Mouse (Mus musculus): ENCODE measurements around the gene Il10ra. TPM values are rescaled to one million over a fixed set of nuclear protein-coding genes. Genes with fewer than 3 reads are reported as not detected.

Gene Il10ra
- total RNA-seq, 1 experiment from 2014 or later = 1.9 TPM

DNA sequence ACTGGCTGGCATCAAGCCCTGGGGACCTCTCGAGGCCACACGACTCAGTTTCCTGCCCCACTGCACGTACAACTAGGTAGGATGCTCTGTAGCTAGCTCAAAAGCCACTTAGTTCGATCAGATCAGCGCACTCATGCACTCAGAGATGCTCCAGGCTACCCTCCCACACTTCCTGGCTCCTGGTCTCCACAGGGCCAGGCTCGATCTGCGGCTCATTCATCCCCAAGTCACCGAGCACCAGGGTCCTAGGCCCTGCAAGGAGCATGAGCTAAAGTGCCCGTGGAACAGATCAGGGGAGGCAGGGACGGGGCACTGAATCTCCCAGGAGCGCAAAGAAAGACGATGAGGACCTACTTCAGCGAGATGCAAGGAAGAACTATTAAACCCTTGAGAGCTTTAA, 9.9 kb downstream of the Il10ra start:
- no peak for DNase-seq

- DNase-seq = no peak
Measured at GRCm38 (mm10) chr9:45255967-45256366, 13.0 kb downstream of the Il10ra start.

- no peak for DNase-seq
Measured at GRCm38 (mm10) chr9:45255431-45255830, 13.5 kb downstream of the Il10ra start.

DNA sequence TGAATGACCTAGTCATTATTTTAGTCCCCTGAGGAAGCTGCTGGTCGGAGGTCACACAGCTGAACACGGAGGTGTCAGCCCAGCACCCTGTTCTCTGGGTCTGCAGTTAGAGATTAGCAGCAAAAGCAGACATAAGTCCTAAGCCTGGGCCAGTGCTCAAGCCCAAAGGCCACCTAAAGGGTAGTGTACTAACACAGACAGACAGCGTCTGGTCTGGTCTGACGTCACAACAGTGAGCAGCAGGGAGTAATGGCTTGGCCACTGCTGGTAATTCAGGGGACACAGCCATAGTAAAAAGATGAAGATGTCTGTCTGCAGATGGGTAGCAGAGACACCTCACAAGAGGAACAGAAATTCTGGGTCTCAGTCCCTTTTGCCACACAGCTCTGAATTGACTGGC, 14.3 kb downstream of the Il10ra start:
- DNase-seq = no peak

DNA sequence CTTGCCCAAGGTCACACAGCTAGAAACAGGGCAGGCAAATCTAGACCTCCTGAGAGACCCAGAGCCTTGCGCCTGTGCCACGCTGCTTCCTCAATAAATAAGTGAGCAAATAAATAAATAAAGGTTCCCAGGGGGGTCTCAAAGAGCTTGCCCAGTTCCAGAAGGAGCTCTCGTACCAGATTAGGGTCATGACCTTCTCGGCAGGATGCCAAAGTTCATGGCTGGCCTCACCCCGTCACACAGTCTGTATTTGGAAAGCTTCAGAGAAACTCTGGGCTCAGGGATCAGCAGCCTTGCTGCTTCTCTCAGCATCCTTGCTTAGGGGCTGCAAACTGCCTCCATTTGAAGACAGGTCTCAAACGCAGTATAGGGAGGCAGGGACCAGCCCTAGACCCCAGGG, 14.9 kb downstream of the Il10ra start:
- DNase-seq = no peak

DNA sequence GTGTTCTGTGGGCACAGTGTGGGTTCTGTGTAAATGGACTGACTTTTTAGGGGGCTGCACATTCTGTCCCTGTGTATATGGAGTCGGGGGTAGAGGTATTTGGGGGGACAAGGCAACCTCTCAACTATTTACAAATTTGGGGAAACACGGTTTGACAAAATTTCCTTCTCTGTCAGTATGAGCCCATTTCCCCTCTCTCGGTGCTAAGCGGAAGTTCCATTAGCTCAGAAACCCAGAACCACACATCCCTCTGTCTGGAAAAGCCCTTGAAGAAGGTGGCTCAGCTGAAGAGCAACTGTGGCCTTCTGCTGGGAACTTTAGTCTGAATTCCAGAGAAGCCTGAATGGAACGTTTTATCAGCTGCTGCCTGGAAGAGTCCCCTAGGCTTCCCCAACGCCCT, 16.6 kb downstream of the Il10ra start:
- no peak for DNase-seq

DNA sequence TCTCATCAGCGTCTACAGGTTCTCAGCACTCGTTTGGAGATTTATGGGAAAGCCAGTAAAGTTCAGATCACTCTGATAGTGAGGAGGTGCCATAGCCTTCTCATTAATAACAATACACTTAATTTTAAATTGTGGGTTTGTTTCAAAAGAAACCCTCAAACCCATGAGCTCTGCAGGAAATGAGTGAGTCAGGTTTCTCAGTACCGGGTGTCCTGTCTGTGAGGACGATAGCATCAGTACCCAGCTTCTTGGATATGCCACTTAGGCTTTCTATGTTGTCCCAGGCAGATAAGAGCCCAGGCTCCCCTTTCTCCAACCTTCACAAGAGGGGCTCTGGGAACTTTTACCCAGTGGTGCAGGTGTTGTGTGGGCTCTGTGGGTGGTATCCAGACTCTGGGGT, 17.0 kb downstream of the Il10ra start:
- DNase-seq = no peak

- DNase-seq = no peak
Measured at GRCm38 (mm10) chr9:45251281-45251680, 17.7 kb downstream of the Il10ra start.

GRCm38 (mm10) chr9:45250306-45250705, 18.6 kb downstream of the Il10ra start:
- DNase-seq = no peak

DNA sequence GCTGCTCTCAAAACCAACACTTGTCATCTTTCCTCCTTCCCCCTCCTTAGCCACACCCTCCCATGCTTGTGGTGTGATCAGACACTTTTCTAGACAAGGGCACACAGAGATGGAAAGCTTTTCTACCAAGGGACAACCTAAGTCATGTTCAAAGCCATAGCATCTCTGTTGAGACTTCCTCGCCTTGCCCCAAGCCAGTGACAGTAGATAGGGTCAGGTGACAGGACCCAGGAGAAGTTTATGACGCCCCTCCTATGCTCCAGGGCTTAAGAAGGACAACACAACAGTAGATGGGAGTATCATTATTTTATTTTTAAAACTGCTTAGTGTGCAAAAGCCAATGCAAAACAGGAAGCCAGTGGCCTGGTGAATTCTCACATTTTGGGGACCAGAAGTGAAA, 21.4 kb downstream of the Il10ra start:
- DNase-seq = no peak

- DNase-seq = no peak
Measured at GRCm38 (mm10) chr9:45246060-45246459, 22.9 kb downstream of the Il10ra start.

- DNase-seq = no peak
Measured at GRCm38 (mm10) chr9:45245432-45245831, 23.5 kb downstream of the Il10ra start.

DNA sequence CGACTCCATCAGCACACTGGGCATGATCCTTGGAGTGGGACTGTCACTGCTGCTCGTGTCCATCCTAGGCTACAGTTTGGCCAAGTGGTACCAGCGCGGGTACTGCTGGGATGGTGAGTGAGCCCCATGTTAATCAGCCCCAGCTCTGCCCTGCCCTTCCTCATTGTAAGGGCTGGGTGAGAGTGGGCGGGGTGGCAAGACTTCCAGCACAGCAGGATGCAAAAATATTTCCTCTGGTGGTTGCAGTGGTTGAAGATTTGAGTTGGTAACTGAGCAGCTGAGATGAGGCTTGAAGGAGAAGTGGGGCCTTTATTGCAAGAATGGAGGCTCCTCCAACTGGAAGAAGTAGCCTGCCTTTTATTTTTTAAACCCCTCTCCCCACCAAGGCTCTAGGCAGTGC, 27.6 kb downstream of the Il10ra start:
- DNase-seq = no peak

DNA sequence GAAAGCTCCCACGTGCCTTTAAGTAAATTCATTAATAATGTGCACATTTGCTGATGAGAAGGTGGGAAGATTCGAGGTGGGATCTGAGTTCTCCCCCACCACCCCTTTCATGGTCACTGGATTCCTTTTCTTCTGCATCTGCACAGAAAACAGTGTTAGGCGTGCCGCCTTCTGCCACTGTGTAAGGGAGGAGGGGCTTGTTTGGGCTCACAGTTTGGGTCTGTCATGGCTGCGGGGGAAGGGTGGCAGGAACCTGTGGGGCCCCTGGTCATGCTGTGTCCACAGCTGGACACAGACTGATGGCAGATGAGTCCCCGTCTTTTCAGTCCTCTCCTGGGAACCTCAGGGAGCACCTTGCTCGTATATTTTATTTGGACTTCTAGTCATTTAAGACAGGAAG, 32.2 kb downstream of the Il10ra start:
- no peak for DNase-seq

DNA sequence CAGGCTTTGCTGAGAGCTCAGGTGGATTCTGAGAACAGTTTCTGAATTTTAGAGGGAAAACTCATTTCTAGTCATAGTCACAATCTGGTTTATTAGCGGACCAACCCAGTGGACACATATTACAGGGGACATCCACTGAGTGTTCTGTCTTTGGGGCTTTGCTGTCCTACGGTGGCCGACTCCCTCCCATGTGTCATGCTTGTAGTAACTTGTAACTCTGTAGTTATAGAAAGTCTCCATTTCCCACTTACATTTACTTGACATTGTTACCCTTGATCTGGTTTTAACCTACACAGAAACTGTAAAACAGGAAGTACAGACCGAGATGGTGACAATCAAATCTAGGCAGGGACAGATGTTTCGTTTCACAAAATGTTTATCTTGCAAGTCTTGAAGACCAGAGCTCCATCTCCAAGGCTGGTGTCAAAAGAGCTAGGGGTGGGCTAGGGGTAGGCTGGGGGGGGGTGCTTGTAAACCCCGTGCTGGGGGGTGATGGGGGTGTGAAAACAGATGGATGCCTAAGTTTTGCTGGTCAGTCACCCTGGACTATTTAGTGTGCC, 33.2 kb downstream of the Il10ra start:
- no peak for DNase-seq

DNA sequence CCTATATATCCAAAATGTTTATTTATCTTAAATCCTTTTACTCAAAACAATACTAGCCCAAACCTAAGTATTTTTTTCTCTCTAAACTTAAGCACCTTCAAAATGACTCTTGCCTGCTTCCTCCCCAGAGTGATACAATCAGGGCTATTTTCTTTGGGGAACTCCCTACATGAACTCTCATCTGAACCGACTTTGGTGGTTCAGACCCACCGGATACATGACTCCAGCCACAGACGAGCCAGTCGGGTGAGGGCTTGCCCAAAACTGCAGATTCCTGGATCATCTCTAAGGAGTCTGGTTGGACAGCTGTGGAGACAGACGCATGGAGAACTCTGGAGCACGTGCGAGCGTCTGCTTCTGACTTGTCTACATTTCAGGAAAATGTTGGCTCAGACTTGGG, 39.6 kb downstream of the Il10ra start:
- no peak for DNase-seq

- peak; percentile 91 for DNase-seq
Measured at GRCm38 (mm10) chr9:45221567-45221966, 47.4 kb downstream of the Il10ra start.

DNA sequence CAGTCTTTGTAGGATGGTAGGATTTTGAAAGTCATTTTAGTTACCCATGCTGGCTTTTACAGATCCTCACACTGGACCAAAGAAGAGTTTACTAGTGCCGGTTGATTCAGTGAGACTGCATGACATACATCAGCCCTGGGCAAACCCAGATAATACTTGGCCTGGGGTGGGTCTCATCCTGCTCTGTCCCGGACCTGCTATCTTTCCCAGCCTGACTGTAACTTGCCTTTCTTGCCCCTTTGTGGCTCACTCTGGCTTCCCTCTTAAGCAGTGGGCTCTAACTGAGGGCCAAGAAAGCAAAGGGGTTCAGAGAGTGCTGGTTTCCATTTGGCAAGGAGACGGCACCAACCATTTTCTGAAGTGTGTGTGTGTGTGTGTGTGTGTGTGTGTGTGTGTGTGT, 49.3 kb downstream of the Il10ra start:
- no peak for DNase-seq

GRCm38 (mm10) chr9:45215526-45216179, 53.3 kb downstream of the Il10ra start:
- DNase-seq = no peak

DNA sequence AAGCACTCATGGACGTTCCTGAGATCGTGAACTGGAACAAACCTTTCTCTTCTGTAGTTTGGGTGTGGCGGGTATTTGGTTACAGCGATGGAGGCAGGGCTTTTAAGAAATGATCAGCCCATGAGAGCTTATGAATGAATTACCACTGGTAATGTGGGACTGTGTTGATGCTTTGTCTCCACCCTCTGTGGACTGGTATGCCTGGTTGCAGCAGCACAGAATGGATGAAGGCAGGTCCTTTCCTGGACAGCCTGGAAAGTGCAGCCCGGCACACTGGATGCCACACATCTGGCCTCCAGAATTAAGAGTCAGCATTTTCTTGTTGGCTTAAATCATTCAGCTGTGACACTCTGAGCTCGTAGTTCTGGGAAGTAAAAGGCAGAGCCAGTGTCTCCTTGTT, 56.9 kb downstream of the Il10ra start:
- no peak for DNase-seq

GRCm38 (mm10) chr9:45207015-45207743, 61.8 kb downstream of the Il10ra start:
- no peak for DNase-seq

DNA sequence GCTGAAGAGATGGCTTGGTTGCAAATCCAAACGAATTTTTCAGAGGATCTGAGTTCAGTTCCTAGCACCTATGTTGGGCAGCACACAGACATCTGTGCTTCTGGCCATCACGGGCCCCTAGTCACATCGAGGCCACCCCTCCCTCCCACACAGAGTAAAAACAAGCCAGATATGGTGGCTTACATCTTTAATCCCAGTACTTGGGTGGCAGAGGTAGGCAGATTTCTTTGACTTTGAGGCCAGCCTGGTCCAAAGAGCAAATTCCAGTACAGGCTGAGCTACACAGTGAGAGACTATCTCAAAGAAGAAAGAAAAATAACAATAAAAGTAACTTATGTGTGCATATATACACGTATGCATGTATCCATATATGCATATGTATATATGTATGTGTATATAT, 62.8 kb downstream of the Il10ra start:
- DNase-seq = no peak

DNA sequence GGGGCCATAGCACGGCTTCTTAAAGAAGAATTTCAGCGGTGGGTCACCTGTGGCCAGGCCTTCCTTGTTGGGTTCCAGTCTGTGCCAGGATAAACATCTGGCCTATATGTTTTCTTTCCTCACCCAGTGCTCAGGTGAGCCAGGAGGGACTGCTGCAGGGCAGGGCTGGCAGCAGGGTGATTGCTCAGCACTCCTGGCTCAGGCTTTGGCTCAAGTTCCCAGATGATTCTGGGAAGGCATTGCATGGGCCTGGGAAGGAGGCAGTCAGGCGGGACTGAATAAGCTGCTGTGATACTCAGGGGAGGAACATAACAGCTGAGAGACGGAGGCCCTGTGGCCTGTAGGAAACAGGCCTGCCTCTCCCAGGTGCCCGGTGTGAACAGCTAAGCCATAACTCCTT, 63.8 kb downstream of the Il10ra start:
- no peak for DNase-seq
